Mouse (Mus musculus): ENCODE measurements around the gene Slc22a30. TPM values are rescaled to one million over a fixed set of nuclear protein-coding genes. Genes with fewer than 3 reads are reported as not detected.
"Not testable (repeated sequence)": the region's sequence is repeated elsewhere in the genome, so short reads cannot be mapped to it uniquely, and the experiment has no call there.

The Slc22a30 gene
- not detected in 2 replicates for total RNA-seq (2017)

- ATAC-seq (replicated peaks; ENCODE audit: low read depth, poor library complexity, severe bottlenecking): not testable (repeated sequence)
Measured at GRCm38 (mm10) chr19:8405011-8405410, at the start of gene Slc22a30. Gene Slc22a30, minus strand, starts transcription at chr19:8405111.

- no peak for ATAC-seq (replicated peaks; ENCODE audit: low read depth, poor library complexity, severe bottlenecking)
Measured at GRCm38 (mm10) chr19:8448321-8448720, 43.4 kb upstream of the Slc22a30 start.

GRCm38 (mm10) chr19:8447516-8447915, 42.6 kb upstream of the Slc22a30 start:
- no peak for ATAC-seq (replicated peaks; ENCODE audit: low read depth, poor library complexity, severe bottlenecking)

GRCm38 (mm10) chr19:8431051-8431662, 26.2 kb upstream of the Slc22a30 start:
- no peak for ATAC-seq (replicated peaks; ENCODE audit: low read depth, poor library complexity, severe bottlenecking)

- ATAC-seq (replicated peaks; ENCODE audit: low read depth, poor library complexity, severe bottlenecking): not testable (repeated sequence)
Measured at GRCm38 (mm10) chr19:8407290-8408021, 2.5 kb upstream of the Slc22a30 start.

Other genes starting within 250 kb of the Slc22a30 start
- gene Slc22a29, start 186.2 kb downstream of the Slc22a30 start, total RNA-seq (2017): not detected in 2 replicates
- gene Slc22a8, start 186.1 kb upstream of the Slc22a30 start, total RNA-seq (2017): not detected in 2 replicates
- gene Slc22a6, start 212.9 kb upstream of the Slc22a30 start, total RNA-seq (2017): not detected in 2 replicates

All from common myeloid progenitor, adult 5-6 weeks (primary cell).